8 mouse cellular contexts compared by ENCODE assay signal in the genomic region with DNA sequence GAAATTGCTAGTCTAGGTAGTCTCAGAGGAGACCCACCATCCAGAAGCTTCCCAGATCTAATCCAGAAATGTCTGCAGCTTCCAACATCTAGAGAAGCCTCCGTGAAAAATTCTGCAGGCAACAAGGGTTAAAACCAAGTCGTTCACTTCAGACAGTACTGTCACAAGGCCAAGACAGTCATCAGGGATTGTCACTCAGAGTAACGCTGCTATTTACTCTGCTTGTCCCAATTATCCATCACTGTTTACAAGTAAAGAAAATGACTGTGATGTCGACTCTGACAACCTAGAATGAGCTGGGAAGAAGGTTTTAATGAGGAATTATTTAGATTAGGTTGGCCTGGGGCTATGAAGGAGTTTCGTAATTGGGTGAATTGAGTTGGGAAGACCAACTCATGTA.
DNase-seq lines count a peak whose midpoint lies in the region; ATAC-seq and TF ChIP-seq lines count a peak whose summit lies in the region.

No protein-coding gene starts in this region.

- ATAC-seq in forebrain, embryonic 11.5 days (replicated peaks; ENCODE audit: low FRiP score): peak; percentile 34
- ATAC-seq in liver, embryonic 11.5 days (replicated peaks; ENCODE audit: low FRiP score): no peak
- ATAC-seq in forebrain, embryonic 15.5 days (replicated peaks): peak; percentile 69
- ATAC-seq in liver, embryonic 14.5 days (ENCODE audit: insufficient read depth): no peak

- no peaks in the 10 kb centered on the region for H3K36me3 ChIP-seq in forebrain, embryonic 11.5 days (ENCODE audit: control insufficient read depth, insufficient read depth, low read length)
- no peaks in the 10 kb centered on the region for H3K36me3 ChIP-seq in forebrain, embryonic 10.5 days (replicated peaks)
- no peaks in the 10 kb centered on the region for H3K36me3 ChIP-seq in liver, embryonic 11.5 days (ENCODE audit: control insufficient read depth, insufficient read depth, low read length)
- H3K36me3 ChIP-seq in forebrain, embryonic 15.5 days: no peaks in the 10 kb centered on the region
- no peaks in the 10 kb centered on the region for H3K36me3 ChIP-seq in liver, embryonic 14.5 days (replicated peaks; ENCODE audit: control insufficient read depth, insufficient read depth, low read depth)

- 58% methylated on average over 5 of the region's 5 CpGs for WGBS in forebrain, embryonic 11.5 days
- 67% methylated on average over 5 of the region's 5 CpGs for WGBS in forebrain, embryonic 10.5 days
- WGBS in liver, embryonic 11.5 days: 57% methylated on average over 5 of the region's 5 CpGs
- WGBS in forebrain, embryonic 15.5 days: 35% methylated on average over 5 of the region's 5 CpGs
- WGBS in liver, embryonic 14.5 days (ENCODE audit: insufficient replicate concordance): 41% methylated on average over 5 of the region's 5 CpGs

- H3K27me3 ChIP-seq in forebrain, embryonic 11.5 days (ENCODE audit: control insufficient read depth, insufficient read depth, low read length): no peaks in the 10 kb centered on the region
- no peaks in the 10 kb centered on the region for H3K27me3 ChIP-seq in forebrain, embryonic 10.5 days (ENCODE audit: poor library complexity, severe bottlenecking)
- H3K27me3 ChIP-seq in liver, embryonic 11.5 days (replicated peaks; ENCODE audit: control insufficient read depth, insufficient read depth, low read length): no peaks in the 10 kb centered on the region
- H3K27me3 ChIP-seq in forebrain, embryonic 15.5 days: no peaks in the 10 kb centered on the region
- no peaks in the 10 kb centered on the region for H3K27me3 ChIP-seq in liver, embryonic 14.5 days (ENCODE audit: control insufficient read depth, insufficient read depth, low read length)

- DNase-seq in forebrain, embryonic 11.5 days (ENCODE audit: low spot score): no peak
- DNase-seq in forebrain, embryonic 10.5 days (ENCODE audit: extremely low spot score, low spot score): no peak
- DNase-seq in liver, embryonic 11.5 days (ENCODE audit: low spot score): no peak
- no peak for DNase-seq in liver
- DNase-seq in liver, embryonic 14.5 days (ENCODE audit: low read depth in 3 of 3, low spot score in 3 of 3): no peak
- no peak for DNase-seq in embryo, embryonic 10 days (ENCODE audit: low spot score)
- DNase-seq in urinary bladder, postnatal 10 days (ENCODE audit: low spot score): no peak

- no peaks in the 10 kb centered on the region for H3K4me1 ChIP-seq in forebrain, embryonic 11.5 days (replicated peaks; ENCODE audit: control insufficient read depth, insufficient read depth, low read length)
- no peaks in the 10 kb centered on the region for H3K4me1 ChIP-seq in forebrain, embryonic 10.5 days
- no peaks in the 10 kb centered on the region for H3K4me1 ChIP-seq in liver, embryonic 11.5 days (replicated peaks; ENCODE audit: control insufficient read depth, insufficient read depth, low read length)
- peaks cover 3% of the 10 kb centered on the region; the same call in 1 of the 2 replicates for H3K4me1 ChIP-seq in forebrain, embryonic 15.5 days
- no peaks in the 10 kb centered on the region for H3K4me1 ChIP-seq in liver, embryonic 14.5 days (replicated peaks; ENCODE audit: control insufficient read depth in 2 of 2, insufficient read depth in 2 of 2, low read length in 1 of 2)

- no peak overlapping the region for H3K4me3 ChIP-seq in forebrain, embryonic 11.5 days (ENCODE audit: low read depth, low read length)
- H3K4me3 ChIP-seq in forebrain, embryonic 10.5 days: no peak overlapping the region
- H3K4me3 ChIP-seq in liver, embryonic 11.5 days (ENCODE audit: low read depth, low read length): no peak overlapping the region
- no peak overlapping the region for H3K4me3 ChIP-seq in forebrain, embryonic 15.5 days
- H3K4me3 ChIP-seq in liver, embryonic 14.5 days (ENCODE audit: insufficient read depth in 1 of 2, low read depth in 2 of 2, low read length in 2 of 2): no peak overlapping the region

- H3K9ac ChIP-seq in forebrain, embryonic 11.5 days (ENCODE audit: low read length): no peak overlapping the region
- no peak overlapping the region for H3K9ac ChIP-seq in liver, embryonic 11.5 days (ENCODE audit: low read depth, low read length)
- no peak overlapping the region for H3K9ac ChIP-seq in forebrain, embryonic 15.5 days (replicated peaks)
- no peak overlapping the region for H3K9ac ChIP-seq in liver, embryonic 14.5 days (replicated peaks)

- H3K9me3 ChIP-seq in forebrain, embryonic 11.5 days (ENCODE audit: control insufficient read depth, low read length): no peaks in the 10 kb centered on the region
- no peaks in the 10 kb centered on the region for H3K9me3 ChIP-seq in forebrain, embryonic 10.5 days
- no peaks in the 10 kb centered on the region for H3K9me3 ChIP-seq in liver, embryonic 11.5 days (ENCODE audit: control insufficient read depth, low read length)
- H3K9me3 ChIP-seq in forebrain, embryonic 15.5 days: no peaks in the 10 kb centered on the region
- no peaks in the 10 kb centered on the region for H3K9me3 ChIP-seq in liver, embryonic 14.5 days (ENCODE audit: control insufficient read depth, low read length)

- TF ChIP-seq EP300 in liver, embryonic 14.5 days (IDR thresholded peaks at IDR 0.05; ENCODE audit: low read depth): no peak

- no peak for TF ChIP-seq CTCF in liver, embryonic 14.5 days (IDR thresholded peaks at IDR 0.05; ENCODE audit: low read depth)

- H3K27ac ChIP-seq in forebrain, embryonic 11.5 days (ENCODE audit: low read depth, low read length): no peak overlapping the region
- H3K27ac ChIP-seq in forebrain, embryonic 10.5 days: no peak overlapping the region
- H3K27ac ChIP-seq in liver, embryonic 11.5 days (ENCODE audit: low read depth, low read length): no peak overlapping the region
- H3K27ac ChIP-seq in forebrain, embryonic 15.5 days (replicated peaks): no peak overlapping the region
- no peak overlapping the region for H3K27ac ChIP-seq in liver, embryonic 14.5 days

- no peak overlapping the region for H3K4me2 ChIP-seq in forebrain, embryonic 11.5 days (ENCODE audit: low read depth, low read length, severe bottlenecking)
- peak overlapping the region; percentile 42; the same call in 1 of the 2 replicates for H3K4me2 ChIP-seq in liver, embryonic 11.5 days
- no peak overlapping the region for H3K4me2 ChIP-seq in forebrain, embryonic 15.5 days (replicated peaks)
- H3K4me2 ChIP-seq in liver, embryonic 14.5 days (ENCODE audit: low read depth): peak overlapping the region; percentile 34; the same call in 1 of the 2 replicates

Comparison
In these comparisons a context has a peak if more than half of its experiments do, and no peak if none do; other contexts are left out.
1. ATAC-seq: peak in forebrain, embryonic 11.5 days (single experiment) and forebrain, embryonic 15.5 days (single experiment); none in liver, embryonic 11.5 days (single experiment) and liver, embryonic 14.5 days (single experiment).
2. H3K4me2 ChIP-seq: peak in liver, embryonic 11.5 days (single experiment) and liver, embryonic 14.5 days (single experiment); none in forebrain, embryonic 11.5 days (single experiment) and forebrain, embryonic 15.5 days (single experiment).